Mouse (Mus musculus): ENCODE results near the gene Urb2. TPM values are rescaled to one million over a fixed set of nuclear protein-coding genes. Genes with fewer than 3 reads are reported as not detected.
A peak's percentile ranks its signal among the peaks of the same experiment; 100 is the strongest.

The Urb2 gene
- polyA plus RNA-seq, 1 experiment = 5.0 TPM

DNA sequence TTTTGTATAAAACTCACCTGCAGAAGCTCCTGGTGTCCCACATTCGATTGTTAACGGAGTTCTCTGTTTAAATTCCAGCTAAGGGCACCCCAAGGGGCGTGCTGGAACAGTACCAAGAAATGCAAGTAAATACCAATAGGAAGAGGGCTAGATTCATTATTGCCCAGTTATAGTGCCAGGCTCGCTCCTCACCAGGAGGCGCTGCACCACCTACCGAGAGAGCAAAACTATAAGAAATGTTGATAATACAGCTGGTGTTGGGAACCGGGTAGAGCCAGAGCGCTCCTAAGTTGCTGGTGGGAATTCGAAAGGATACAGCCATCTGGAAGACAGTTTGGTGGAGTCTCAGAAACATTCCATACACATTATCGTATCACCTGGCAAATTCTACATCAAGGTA is 56.7 kb downstream of the Urb2 start:
- no peak for DNase-seq (ENCODE audit: low read depth)

DNA sequence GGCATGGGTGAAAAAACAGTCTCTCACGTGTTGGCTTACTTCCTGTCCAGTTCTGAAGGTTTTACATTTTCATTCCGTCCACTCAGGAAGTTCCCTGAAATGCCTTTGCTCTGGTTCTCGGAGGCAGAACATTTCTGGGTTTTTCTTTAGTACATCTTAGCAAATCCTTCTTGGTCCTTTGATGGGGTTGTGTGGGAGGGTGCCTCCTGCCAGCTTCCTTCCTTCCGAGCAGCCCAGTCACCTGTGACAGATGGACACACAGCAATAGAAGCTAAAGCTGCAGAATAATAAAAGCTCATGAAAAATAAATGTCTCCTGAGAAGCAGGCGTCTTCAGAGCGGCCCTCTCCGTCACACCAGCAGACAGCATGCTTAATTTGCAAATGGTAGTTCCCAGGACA is 57.7 kb downstream of the Urb2 start:
- DNase-seq (ENCODE audit: low read depth) = no peak

DNA sequence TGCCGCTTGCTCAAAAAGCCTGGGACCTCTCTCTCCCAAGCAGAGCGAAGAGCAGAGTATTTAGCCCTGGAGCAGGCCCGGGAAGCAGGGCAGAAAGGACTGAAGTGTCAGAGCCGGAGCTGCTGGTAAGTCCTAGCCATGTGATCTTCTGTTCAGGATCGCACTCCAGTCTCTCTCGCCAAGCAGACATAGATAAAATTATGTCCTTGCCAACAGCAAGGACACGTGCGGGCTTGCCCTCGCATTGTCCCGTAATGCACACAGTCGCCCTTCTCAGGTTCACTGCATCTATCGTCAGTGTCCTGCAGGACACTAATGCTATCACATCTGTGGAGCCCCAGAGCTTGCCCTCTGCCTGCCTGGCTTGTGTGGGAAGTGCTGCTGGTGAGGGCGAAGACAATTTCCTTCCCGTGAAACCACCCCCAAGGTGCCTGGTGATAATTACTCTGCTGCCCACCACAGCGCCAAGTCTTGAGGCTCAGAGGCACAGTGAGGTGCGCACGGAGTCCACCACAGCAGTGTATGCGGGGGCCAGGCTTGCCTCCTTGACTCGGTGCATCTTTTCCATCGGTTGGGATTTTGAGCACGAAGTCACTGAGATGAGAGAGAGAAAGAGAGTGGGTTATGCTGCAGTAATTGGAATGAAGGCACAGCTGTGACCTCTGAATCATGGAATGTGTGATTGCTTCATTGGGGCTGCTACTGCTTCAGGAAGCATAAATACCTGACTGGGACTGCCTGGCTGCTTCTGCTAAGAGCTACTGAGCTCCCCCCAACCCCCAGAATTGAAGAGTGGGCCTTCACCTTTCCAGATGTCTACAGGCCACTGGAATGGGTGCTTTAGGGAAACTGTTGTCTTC is 59.4 kb downstream of the Urb2 start:
- DNase-seq (ENCODE audit: low read depth) = no peak

DNA sequence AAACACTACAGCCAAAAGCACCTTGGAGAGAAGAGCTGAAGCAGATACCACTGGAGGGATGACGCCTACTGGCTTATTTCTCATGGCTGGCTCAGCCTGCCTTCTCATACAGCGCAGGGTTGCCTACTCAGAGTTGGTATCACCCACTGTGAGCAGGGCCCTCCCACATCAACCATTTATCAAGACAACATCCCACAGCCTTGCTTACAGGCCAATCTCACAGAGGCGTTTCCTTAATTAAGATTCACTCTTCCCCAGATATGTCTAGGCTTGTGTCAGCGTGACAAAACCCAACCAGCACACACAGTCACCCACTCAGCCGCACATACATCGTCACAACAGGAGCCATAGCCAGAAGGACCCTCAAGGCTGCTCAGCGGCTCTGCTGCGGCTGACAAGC is 61.3 kb downstream of the Urb2 start:
- no peak for DNase-seq (ENCODE audit: low read depth)

DNA sequence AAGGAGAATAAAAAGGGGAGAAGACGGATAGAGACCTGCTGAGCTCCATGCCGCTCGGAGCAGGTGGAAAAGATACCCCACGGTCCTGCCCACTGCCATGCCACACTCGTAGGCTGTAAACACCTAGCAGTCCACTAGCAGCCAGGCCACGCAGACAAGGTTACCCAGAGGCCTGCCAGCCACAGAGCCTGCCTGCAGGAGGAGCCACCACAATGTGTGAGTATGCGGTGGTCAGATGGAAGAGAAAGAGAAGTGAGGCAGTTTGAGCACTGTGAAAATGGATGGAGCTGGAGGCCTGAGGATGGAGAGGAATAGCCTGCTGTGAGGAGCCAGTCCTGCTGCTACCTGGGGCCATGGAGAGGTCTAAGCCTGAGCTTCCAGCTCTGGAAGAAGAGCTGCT is 62.3 kb downstream of the Urb2 start:
- no peak for DNase-seq (ENCODE audit: low read depth)

DNA sequence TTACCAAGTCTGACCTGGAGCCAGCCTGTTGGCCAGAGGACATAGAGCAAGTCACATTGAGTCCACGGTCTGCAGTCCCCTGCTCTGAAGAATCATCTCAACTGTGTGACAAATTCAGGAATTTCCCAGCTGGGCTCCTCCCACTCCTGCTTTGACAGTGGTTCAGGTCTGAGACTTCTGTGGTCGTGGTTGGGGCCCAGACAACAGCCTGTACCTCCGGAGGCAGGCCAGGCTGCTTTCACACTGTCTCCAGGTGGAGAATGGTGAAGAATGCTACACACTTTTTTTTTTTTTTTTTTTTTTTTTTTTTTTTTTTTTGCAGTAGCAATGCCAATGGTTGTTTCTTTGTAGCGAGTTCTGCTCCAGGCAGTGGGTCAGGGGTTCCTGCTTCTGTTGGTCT is 64.4 kb downstream of the Urb2 start:
- DNase-seq (ENCODE audit: low read depth) = no peak

DNA sequence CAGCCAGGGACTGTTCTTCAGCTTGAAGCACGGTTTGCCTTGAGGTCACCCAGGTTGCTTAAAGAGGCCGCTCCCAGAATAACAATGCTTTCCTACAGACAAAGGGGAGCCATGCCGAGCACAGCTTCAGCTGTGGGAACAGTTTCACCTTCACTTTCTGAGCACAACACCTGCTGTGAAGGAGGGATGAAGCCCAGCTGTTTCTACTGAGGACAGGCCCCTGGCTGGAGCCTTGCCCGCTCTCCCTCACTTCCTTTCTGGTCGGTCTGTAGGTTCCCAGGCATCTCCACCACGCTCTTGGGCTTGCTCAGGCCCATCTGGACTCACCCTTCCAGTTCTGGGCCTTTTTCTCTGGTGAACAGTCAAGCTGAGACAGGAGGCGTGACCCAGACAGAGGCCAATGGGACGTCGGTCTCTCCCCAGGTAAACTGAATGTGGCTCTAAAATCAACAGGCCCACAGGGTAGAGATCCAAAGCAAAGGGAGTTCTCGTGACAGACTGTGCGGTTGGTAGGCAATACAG is 66.8 kb downstream of the Urb2 start:
- peak; percentile 52 for DNase-seq (ENCODE audit: low read depth)

DNA sequence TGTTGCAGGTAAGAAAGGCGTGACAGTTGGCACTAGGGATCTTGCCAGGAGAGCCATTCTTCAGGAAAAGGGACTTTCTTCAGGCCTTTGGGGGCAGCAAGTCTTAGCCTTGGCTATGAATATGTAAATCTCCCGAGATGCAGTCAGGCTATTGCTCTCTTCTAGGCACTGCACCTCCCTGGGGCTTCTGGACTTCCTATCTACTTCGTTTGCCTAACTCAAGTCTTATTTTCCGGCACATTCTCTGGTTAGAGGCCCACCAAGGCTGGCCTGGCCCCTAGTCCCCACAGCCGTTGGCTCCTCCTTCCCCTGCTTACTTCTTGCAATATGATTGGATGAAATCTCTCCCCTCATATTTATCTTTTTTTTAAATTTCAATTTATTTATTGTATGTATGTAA is 67.7 kb downstream of the Urb2 start:
- DNase-seq (ENCODE audit: low read depth) = no peak

DNA sequence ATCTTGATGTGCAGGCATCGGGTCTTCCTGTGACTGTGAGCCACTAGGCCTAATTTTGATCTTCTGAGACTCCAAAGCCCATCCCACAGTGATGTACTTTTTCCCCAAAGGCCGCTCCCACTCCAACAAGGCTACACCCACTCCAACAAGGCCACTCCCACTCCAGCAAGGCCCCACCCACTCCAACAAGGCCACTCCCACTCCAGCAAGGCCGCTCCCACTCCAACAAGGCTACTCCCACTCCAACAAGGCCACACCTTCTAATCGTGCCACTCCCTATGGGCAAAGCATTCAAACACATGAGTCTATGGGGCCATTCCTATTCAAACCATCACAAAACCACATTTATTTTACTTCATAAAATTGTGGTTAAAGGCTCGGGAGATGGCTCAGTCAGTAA is 69.2 kb downstream of the Urb2 start:
- no peak for DNase-seq (ENCODE audit: low read depth)

Other genes with a start within 250 kb of the Urb2 start
- 17.2 and 20.9 TPM in 2 replicates for gene Rab4a, start 215.5 kb upstream of the Urb2 start, polyA plus RNA-seq (2012; rRNA removed)
- 0.84 and 1.2 TPM in 2 replicates for gene Ccsap, start 161.3 kb upstream of the Urb2 start, polyA plus RNA-seq (2012; rRNA removed)
- gene Acta1, start 126.8 kb upstream of the Urb2 start, polyA plus RNA-seq (2012; rRNA removed) = 85.0 and 112 TPM in 2 replicates
- gene Nup133, start 72.2 kb upstream of the Urb2 start, polyA plus RNA-seq (2012; rRNA removed) = 11.5 and 12.6 TPM in 2 replicates
- gene Abcb10, start 38.4 kb upstream of the Urb2 start, polyA plus RNA-seq (2012; rRNA removed) = 16.2 and 16.7 TPM in 2 replicates
- 24.9 and 29.0 TPM in 2 replicates for gene Taf5l, start 111 bp upstream of the Urb2 start, polyA plus RNA-seq (2012; rRNA removed)
- 20.7 and 32.9 TPM in 2 replicates for gene Galnt2, start 209.9 kb downstream of the Urb2 start, polyA plus RNA-seq (2012; rRNA removed)